Mouse (Mus musculus) CH12.LX (cell line): ENCODE measurements at regions not wholly inside any gene's neighbourhood (a gene's known extent, or its start where the extent isn't known, plus 50 kb on each side); places are given as distances from the start of the nearest gene placed in this dataset.

Experiments used
- DNase-seq: peaks from one replicate; pipeline ENCODE4 v3.0.0-alpha.2; 2013; ENCODE audit errors: extremely low read depth
- H3K27ac ChIP-seq: 2 replicates; pipeline ENCODE4 v1.5.1; 2012; ENCODE audit warnings: low read depth, mild to moderate bottlenecking, control low read depth, moderate library complexity; ENCODE audit not compliant: insufficient read depth
- H3K27me3 ChIP-seq: replicated peaks from 2 replicates; pipeline ENCODE3; 2012; ENCODE audit warnings: inconsistent platforms
- H3K36me3 ChIP-seq, 2 experiments: replicated peaks in 1 of 2; 2 replicates each; pipeline versions ENCODE3 to v1.6.1; 2012; ENCODE audit warnings: inconsistent platforms in 1 of 2, low read length in 1 of 2, mild to moderate bottlenecking in 1 of 2, mixed read lengths in 1 of 2, moderate library complexity in 1 of 2; ENCODE audit not compliant: control insufficient read depth in 1 of 2, insufficient read depth in 1 of 2
- H3K4me1 ChIP-seq, 2 experiments: 2 replicates each; pipeline ENCODE4 v1.6.1; 2012; ENCODE audit warnings: inconsistent platforms in 1 of 2, moderate library complexity in 1 of 2; ENCODE audit not compliant: insufficient read depth in 2 of 2, control insufficient read depth in 1 of 2
- H3K4me2 ChIP-seq: 2 replicates; pipeline ENCODE4 v1.6.1; 2012; ENCODE audit warnings: low read depth, mild to moderate bottlenecking, control low read depth; ENCODE audit not compliant: poor library complexity, insufficient read depth, severe bottlenecking
- H3K4me3 ChIP-seq, 3 experiments: fragments of 150-350 bp in 1 of 3; sonication (generic) in 1 of 3; replicated peaks in 1 of 3; 2 replicates each; pipeline versions ENCODE3 to v1.5.1; 2011 to 2012; ENCODE audit warnings: low read depth in 2 of 3, low read length in 2 of 3, mild to moderate bottlenecking in 2 of 3, moderate library complexity in 2 of 3, control low read depth in 1 of 3, improper control_type of control experiment in 1 of 3, inconsistent platforms in 1 of 3, mixed read lengths in 1 of 3; ENCODE audit not compliant: poor library complexity in 1 of 3
- H3K79me2 ChIP-seq: replicated peaks from 2 replicates; pipeline ENCODE4 v1.6.1; 2012; ENCODE audit warnings: mild to moderate bottlenecking, moderate library complexity; ENCODE audit not compliant: control insufficient read depth, poor library complexity, insufficient read depth, severe bottlenecking; ENCODE audit errors: extremely low read depth
- H3K9ac ChIP-seq: 2 replicates; pipeline ENCODE4 v1.6.1; 2012; ENCODE audit warnings: low read depth, mild to moderate bottlenecking, control low read depth, moderate library complexity; ENCODE audit not compliant: insufficient read depth
- H3K9me3 ChIP-seq: replicated peaks from 2 replicates; pipeline ENCODE3; 2012; ENCODE audit warnings: low read length, inconsistent platforms, mixed read lengths
- CTCF ChIP-seq, 2 experiments: IDR thresholded peaks in 1 of 2; conservative IDR thresholded peaks in 1 of 2; 2 replicates each; pipeline ENCODE4 v1.5.1; 2011 to 2012; ENCODE audit warnings: low read depth in 2 of 2, low read length in 2 of 2, improper control_type of control experiment in 1 of 2, inconsistent platforms in 1 of 2, mild to moderate bottlenecking in 1 of 2, moderate library complexity in 1 of 2
- E2F4 ChIP-seq: IDR thresholded peaks from 2 replicates; pipeline ENCODE4 v1.6.1; 2011; ENCODE audit warnings: low read depth, low read length, improper control_type of control experiment; ENCODE audit not compliant: insufficient replicate concordance
- ELF1 ChIP-seq: IDR thresholded peaks from 2 replicates; pipeline ENCODE4 v1.6.1; 2014; ENCODE audit warnings: low read depth, mild to moderate bottlenecking, inconsistent platforms, low read length, improper control_type of control experiment
- ETS1 ChIP-seq: conservative IDR thresholded peaks from 2 replicates; pipeline ENCODE4 v1.6.1; 2012; ENCODE audit warnings: low read depth, mild to moderate bottlenecking, inconsistent platforms, low read length, improper control_type of control experiment, moderate library complexity
- MXI1 ChIP-seq: IDR thresholded peaks from 2 replicates; pipeline ENCODE4 v1.6.1; 2011; ENCODE audit warnings: mild to moderate bottlenecking, low read depth, low read length, improper control_type of control experiment
- NRF1 ChIP-seq: IDR thresholded peaks from 2 replicates; pipeline ENCODE4 v1.6.1; 2014; ENCODE audit warnings: low read depth, mild to moderate bottlenecking, inconsistent platforms, low read length, improper control_type of control experiment, moderate library complexity
- PAX5 ChIP-seq: IDR thresholded peaks from 2 replicates; pipeline ENCODE4 v1.6.1; 2012; ENCODE audit warnings: low read length, inconsistent platforms, mixed read lengths
- POLR2AphosphoS2 ChIP-seq: IDR thresholded peaks from 2 replicates; pipeline ENCODE4 v1.6.1; 2011; ENCODE audit warnings: low read depth, low read length, improper control_type of control experiment
- SMC3 ChIP-seq: IDR thresholded peaks from 2 replicates; pipeline ENCODE4 v1.6.1; 2011; ENCODE audit warnings: low read depth, low read length, improper control_type of control experiment
- ZMIZ1 ChIP-seq: IDR thresholded peaks from 2 replicates; pipeline ENCODE4 v1.6.1; 2012; ENCODE audit warnings: low read depth, mild to moderate bottlenecking, inconsistent platforms, low read length, improper control_type of control experiment
- dilution Hi-C: fragments of 300-500 bp; cut with MboI; formaldehyde crosslinking; loops from 2 replicates; pipeline ENCODE4 v1.14.3; 2020; ENCODE audit warnings: low sequenced_read_pairs; ENCODE audit not compliant: extremely low pct_unique_long_range_greater_than_20kb, extremely low pct_ligation_motif_present
- in situ Hi-C: fragments of 300-500 bp; cut with MboI; formaldehyde crosslinking; loops from 3 replicates; pipeline ENCODE4 v1.14.3; 2019; ENCODE audit warnings: low sequenced_read_pairs, low pct_ligation_motif_present, low pct_unique_long_range_greater_than_20kb, mixed read lengths

DNA sequence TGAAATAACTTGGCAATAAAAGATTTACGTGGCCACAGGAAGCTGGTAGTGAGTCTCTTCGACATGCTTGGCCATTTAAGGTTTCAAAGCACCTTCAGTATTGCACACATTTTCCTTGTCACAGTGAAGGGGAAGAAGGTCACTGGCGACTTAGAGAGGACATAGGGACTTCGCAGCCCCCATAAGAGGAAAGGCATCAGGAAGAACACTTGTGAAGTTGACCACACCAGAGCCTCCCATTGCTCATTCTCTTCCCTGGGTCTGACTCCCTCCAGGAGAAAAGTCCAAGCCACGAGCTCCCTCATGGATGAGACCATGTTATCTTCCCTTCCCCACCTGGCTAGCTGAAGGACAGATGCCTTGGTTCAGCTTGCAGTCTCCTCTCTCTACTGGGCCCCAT is 77.4 kb upstream of the Synm start:
- Histone ChIP-seq H3K36me3 (no peaks in the 10 kb centered on the region), H3K9me3 (peaks cover 21% of the 10 kb centered on the region), H3K27ac (no peak overlapping the region), H3K79me2 (no peaks in the 10 kb centered on the region), H3K4me1 (no peaks in the 10 kb centered on the region), H3K9ac (no peak overlapping the region), H3K4me2 (no peak overlapping the region), H3K27me3 (peaks cover 56% of the 10 kb centered on the region), H3K4me3 (no peak overlapping the region)
- in situ Hi-C loops, result no loop called here
- TF ChIP-seq E2F4, result no peak
- TF ChIP-seq ELF1, result no peak
- TF ChIP-seq POLR2AphosphoS2, result no peak
- no peak for TF ChIP-seq ETS1
- TF ChIP-seq PAX5, result no peak
- no peak for TF ChIP-seq ZMIZ1
- no peak for DNase-seq
- dilution Hi-C loops, result no loop called here

DNA sequence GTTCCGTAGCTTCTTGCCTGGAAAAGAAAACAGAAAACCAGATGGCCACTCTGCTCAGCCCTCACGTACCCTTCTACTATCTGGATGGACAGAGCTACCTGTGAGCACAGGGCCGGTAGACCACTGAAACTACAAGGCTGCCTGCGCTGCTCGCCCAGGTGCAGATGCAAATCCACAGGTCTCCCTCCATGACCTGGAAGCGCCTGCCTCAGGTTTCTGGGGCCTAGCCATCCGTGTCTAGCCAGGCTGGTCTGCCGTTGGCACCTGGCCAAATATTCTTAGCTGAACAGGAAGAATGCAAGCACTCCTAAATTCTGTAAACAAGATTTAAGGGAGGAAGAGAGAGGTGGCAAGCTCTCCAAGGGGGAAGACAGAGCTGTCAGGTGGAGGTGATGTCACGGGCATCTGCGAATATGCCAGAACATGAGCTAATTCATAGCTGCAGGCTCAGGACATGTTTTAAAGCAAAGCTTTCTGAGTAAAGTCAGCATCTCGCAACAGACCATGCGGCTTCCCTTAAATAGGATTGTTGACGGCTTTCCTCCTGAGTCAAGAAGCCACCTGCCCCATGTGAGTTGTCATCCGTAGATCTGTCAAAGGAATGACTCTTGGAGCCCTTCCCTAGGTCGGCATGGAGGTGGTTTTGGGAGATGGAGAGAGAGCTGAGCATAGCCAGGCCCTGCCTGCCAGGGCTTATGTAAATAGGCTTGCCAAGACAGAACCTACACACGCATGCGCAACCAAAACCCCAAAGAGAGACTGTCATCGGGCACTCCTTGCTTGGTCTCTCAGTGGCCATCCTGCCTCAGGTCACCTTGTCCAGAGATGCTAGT is 76.8 kb upstream of the Synm start:
- Histone ChIP-seq H3K79me2 (no peaks in the 10 kb centered on the region), H3K9me3 (peaks cover 23% of the 10 kb centered on the region), H3K4me1 (no peaks in the 10 kb centered on the region), H3K36me3 (no peaks in the 10 kb centered on the region), H3K27ac (no peak overlapping the region), H3K27me3 (peaks cover 61% of the 10 kb centered on the region), H3K9ac (no peak overlapping the region), H3K4me3 (no peak overlapping the region), H3K4me2 (no peak overlapping the region)
- TF ChIP-seq MXI1, result no peak
- no peak for DNase-seq
- dilution Hi-C loops, result no loop called here
- in situ Hi-C loops, result no loop called here

DNA sequence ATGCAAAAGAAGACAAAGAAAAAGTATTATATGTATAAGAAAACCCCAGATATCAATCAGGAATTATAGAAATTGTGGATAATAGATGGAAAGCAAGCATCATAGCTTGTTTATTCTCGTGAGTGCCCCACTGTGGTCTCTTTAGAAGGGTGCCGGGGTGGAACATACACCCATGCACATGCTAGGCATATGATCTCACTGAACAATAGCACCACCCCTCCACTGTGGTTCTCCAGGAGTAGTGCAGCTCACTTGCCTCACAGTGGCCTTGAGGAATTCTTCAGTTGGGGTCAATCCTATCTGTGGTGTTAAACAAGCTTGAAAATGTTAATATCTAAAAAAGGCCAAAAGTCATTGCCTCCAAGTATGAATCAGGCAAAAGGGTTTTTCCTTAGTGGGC is 72.2 kb upstream of the Synm start:
- Histone ChIP-seq H3K9me3 (peaks cover 16% of the 10 kb centered on the region), H3K4me2 (no peak overlapping the region), H3K4me3 (no peak overlapping the region), H3K27me3 (peaks cover 80% of the 10 kb centered on the region), H3K4me1 (no peaks in the 10 kb centered on the region), H3K27ac (no peak overlapping the region), H3K79me2 (no peaks in the 10 kb centered on the region), H3K9ac (no peak overlapping the region), H3K36me3 (no peaks in the 10 kb centered on the region)
- in situ Hi-C loops, result no loop called here
- DNase-seq, result no peak
- dilution Hi-C loops, result no loop called here
- TF ChIP-seq NRF1 (no peak), CTCF (conservative IDR thresholded peaks at IDR 0.05 in 1 of 2, IDR thresholded peaks at IDR 0.05 in 1 of 2; ENCODE audit: low read depth in 2 of 2, low read length in 2 of 2) (peak in 1 of 2 experiments; percentile 37; a peak in 2 of 4 replicates), SMC3 (no peak)
